Mouse (Mus musculus): ENCODE measurements around the gene Sfxn2. TPM values are rescaled to one million over a fixed set of nuclear protein-coding genes. Genes with fewer than 3 reads are reported as not detected.
A peak's percentile ranks its signal among the peaks of the same experiment; 100 is the strongest.

Sfxn2 gene
- polyA plus RNA-seq, 1 experiment, result 6.0 TPM

- no peaks in the 10 kb centered on the region for H3K9me3 ChIP-seq (replicated peaks; ENCODE audit: control insufficient read depth, insufficient read depth, low read length, poor library complexity, severe bottlenecking)
- no peak for TF ChIP-seq EP300 (IDR thresholded peaks at IDR 0.05; ENCODE audit: insufficient read depth, low read depth, low read length)
- no peak for TF ChIP-seq POLR2A (IDR thresholded peaks at IDR 0.05; ENCODE audit: insufficient read depth, low read length)
- TF ChIP-seq CTCF (IDR thresholded peaks at IDR 0.05; ENCODE audit: low read depth, low read length), result no peak
- H3K4me3 ChIP-seq (ENCODE audit: low read depth, low read length), result peak overlapping the region; percentile 69
- H3K27me3 ChIP-seq (ENCODE audit: control insufficient read depth, insufficient read depth, low read length, poor library complexity, severe bottlenecking), result no peaks in the 10 kb centered on the region
- H3K4me1 ChIP-seq (ENCODE audit: control insufficient read depth, insufficient read depth, low read length), result no peaks in the 10 kb centered on the region
- no peaks in the 10 kb centered on the region for H3K36me3 ChIP-seq (ENCODE audit: control insufficient read depth, insufficient read depth, low read length, poor library complexity, severe bottlenecking)
- H3K27ac ChIP-seq (ENCODE audit: insufficient read depth, low read length), result no peak overlapping the region
- peak overlapping the region; percentile 78 for H3K9ac ChIP-seq (ENCODE audit: low read depth, poor library complexity, severe bottlenecking)
Measured at GRCm38 (mm10) chr19:46573990-46574389, 825 bp downstream of the Sfxn2 start.

GRCm38 (mm10) chr19:46575196-46575595, 2.0 kb downstream of the Sfxn2 start:
- TF ChIP-seq POLR2A (IDR thresholded peaks at IDR 0.05; ENCODE audit: insufficient read depth, low read length) (no peak), EP300 (IDR thresholded peaks at IDR 0.05; ENCODE audit: insufficient read depth, low read depth, low read length) (no peak), CTCF (IDR thresholded peaks at IDR 0.05; ENCODE audit: low read depth, low read length) (no peak)
- Histone ChIP-seq H3K27me3 (ENCODE audit: control insufficient read depth, insufficient read depth, low read length, poor library complexity, severe bottlenecking) (no peaks in the 10 kb centered on the region), H3K4me1 (ENCODE audit: control insufficient read depth, insufficient read depth, low read length) (peaks cover 3% of the 10 kb centered on the region), H3K4me3 (ENCODE audit: low read depth, low read length) (no peak overlapping the region), H3K27ac (ENCODE audit: insufficient read depth, low read length) (no peak overlapping the region), H3K36me3 (ENCODE audit: control insufficient read depth, insufficient read depth, low read length, poor library complexity, severe bottlenecking) (no peaks in the 10 kb centered on the region), H3K9ac (ENCODE audit: low read depth, poor library complexity, severe bottlenecking) (no peak overlapping the region), H3K9me3 (replicated peaks; ENCODE audit: control insufficient read depth, insufficient read depth, low read length, poor library complexity, severe bottlenecking) (no peaks in the 10 kb centered on the region)

GRCm38 (mm10) chr19:46587823-46588508, 14.8 kb downstream of the Sfxn2 start:
- Histone ChIP-seq H3K27me3 (ENCODE audit: control insufficient read depth, insufficient read depth, low read length, poor library complexity, severe bottlenecking) (no peaks in the 10 kb centered on the region), H3K9ac (ENCODE audit: low read depth, poor library complexity, severe bottlenecking) (no peak overlapping the region), H3K4me3 (ENCODE audit: low read depth, low read length) (no peak overlapping the region), H3K9me3 (replicated peaks; ENCODE audit: control insufficient read depth, insufficient read depth, low read length, poor library complexity, severe bottlenecking) (no peaks in the 10 kb centered on the region), H3K27ac (ENCODE audit: insufficient read depth, low read length) (no peak overlapping the region), H3K4me1 (ENCODE audit: control insufficient read depth, insufficient read depth, low read length) (peaks cover 2% of the 10 kb centered on the region), H3K36me3 (ENCODE audit: control insufficient read depth, insufficient read depth, low read length, poor library complexity, severe bottlenecking) (no peaks in the 10 kb centered on the region)
- peak; percentile 97 for TF ChIP-seq CTCF (IDR thresholded peaks at IDR 0.05; ENCODE audit: low read depth, low read length)
- TF ChIP-seq POLR2A (IDR thresholded peaks at IDR 0.05; ENCODE audit: insufficient read depth, low read length), result no peak

GRCm38 (mm10) chr19:46591575-46591974, 18.4 kb downstream of the Sfxn2 start:
- Histone ChIP-seq H3K27me3 (ENCODE audit: control insufficient read depth, insufficient read depth, low read length, poor library complexity, severe bottlenecking) (no peaks in the 10 kb centered on the region), H3K4me1 (ENCODE audit: control insufficient read depth, insufficient read depth, low read length) (peaks cover 2% of the 10 kb centered on the region), H3K9ac (ENCODE audit: low read depth, poor library complexity, severe bottlenecking) (no peak overlapping the region), H3K4me3 (ENCODE audit: low read depth, low read length) (no peak overlapping the region), H3K27ac (ENCODE audit: insufficient read depth, low read length) (no peak overlapping the region), H3K36me3 (ENCODE audit: control insufficient read depth, insufficient read depth, low read length, poor library complexity, severe bottlenecking) (no peaks in the 10 kb centered on the region), H3K9me3 (replicated peaks; ENCODE audit: control insufficient read depth, insufficient read depth, low read length, poor library complexity, severe bottlenecking) (no peaks in the 10 kb centered on the region)
- no peak for TF ChIP-seq CTCF (IDR thresholded peaks at IDR 0.05; ENCODE audit: low read depth, low read length)
- TF ChIP-seq POLR2A (IDR thresholded peaks at IDR 0.05; ENCODE audit: insufficient read depth, low read length), result no peak
- no peak for TF ChIP-seq EP300 (IDR thresholded peaks at IDR 0.05; ENCODE audit: insufficient read depth, low read depth, low read length)

GRCm38 (mm10) chr19:46592751-46593439, 19.7 kb downstream of the Sfxn2 start:
- Histone ChIP-seq H3K36me3 (ENCODE audit: control insufficient read depth, insufficient read depth, low read length, poor library complexity, severe bottlenecking) (no peaks in the 10 kb centered on the region), H3K9ac (ENCODE audit: low read depth, poor library complexity, severe bottlenecking) (no peak overlapping the region), H3K9me3 (replicated peaks; ENCODE audit: control insufficient read depth, insufficient read depth, low read length, poor library complexity, severe bottlenecking) (no peaks in the 10 kb centered on the region), H3K4me3 (ENCODE audit: low read depth, low read length) (no peak overlapping the region), H3K27me3 (ENCODE audit: control insufficient read depth, insufficient read depth, low read length, poor library complexity, severe bottlenecking) (no peaks in the 10 kb centered on the region), H3K27ac (ENCODE audit: insufficient read depth, low read length) (no peak overlapping the region), H3K4me1 (ENCODE audit: control insufficient read depth, insufficient read depth, low read length) (peaks cover 2% of the 10 kb centered on the region)
- TF ChIP-seq POLR2A (IDR thresholded peaks at IDR 0.05; ENCODE audit: insufficient read depth, low read length), result no peak
- peak; percentile 37 for TF ChIP-seq CTCF (IDR thresholded peaks at IDR 0.05; ENCODE audit: low read depth, low read length)
- TF ChIP-seq EP300 (IDR thresholded peaks at IDR 0.05; ENCODE audit: insufficient read depth, low read depth, low read length), result no peak

GRCm38 (mm10) chr19:46598187-46598586, 25.0 kb downstream of the Sfxn2 start:
- peak overlapping the region; percentile 54; the same call in 1 of the 2 replicates for H3K9ac ChIP-seq (ENCODE audit: low read depth, poor library complexity, severe bottlenecking)
- H3K27me3 ChIP-seq (ENCODE audit: control insufficient read depth, insufficient read depth, low read length, poor library complexity, severe bottlenecking), result no peaks in the 10 kb centered on the region
- no peak overlapping the region for H3K4me3 ChIP-seq (ENCODE audit: low read depth, low read length)
- no peaks in the 10 kb centered on the region for H3K36me3 ChIP-seq (ENCODE audit: control insufficient read depth, insufficient read depth, low read length, poor library complexity, severe bottlenecking)
- TF ChIP-seq POLR2A (IDR thresholded peaks at IDR 0.05; ENCODE audit: insufficient read depth, low read length), result no peak
- TF ChIP-seq CTCF (IDR thresholded peaks at IDR 0.05; ENCODE audit: low read depth, low read length), result no peak
- no peak for TF ChIP-seq EP300 (IDR thresholded peaks at IDR 0.05; ENCODE audit: insufficient read depth, low read depth, low read length)
- 0 out of 2 replicates have a peak overlapping the region, but pooled peaks have one; percentile 53 for H3K27ac ChIP-seq (ENCODE audit: insufficient read depth, low read length)
- no peaks in the 10 kb centered on the region for H3K9me3 ChIP-seq (replicated peaks; ENCODE audit: control insufficient read depth, insufficient read depth, low read length, poor library complexity, severe bottlenecking)
- no peaks in the 10 kb centered on the region for H3K4me1 ChIP-seq (ENCODE audit: control insufficient read depth, insufficient read depth, low read length)

Data from ES-Bruce4 (cell line).